Mouse (Mus musculus): Measurements from ENCODE around the gene Nell1. TPM values are rescaled to one million over a fixed set of nuclear protein-coding genes. Genes with fewer than 3 reads are reported as not detected.

The Nell1 gene
- polyA plus RNA-seq, 1 experiment from 2014 or later = 0.31 TPM

- Histone ChIP-seq H3K27ac (no peak overlapping the region), H3K9me3 (replicated peaks) (no peaks in the 10 kb centered on the region), H3K9ac (no peak overlapping the region), H3K4me3 (no peak overlapping the region), H3K36me3 (no peaks in the 10 kb centered on the region), H3K4me2 (no peak overlapping the region), H3K4me1 (replicated peaks) (no peaks in the 10 kb centered on the region), H3K27me3 (no peaks in the 10 kb centered on the region)
- WGBS = 76% methylated on average over 2 of the region's 2 CpGs
- ATAC-seq (replicated peaks; ENCODE audit: insufficient number of reproducible peaks, insufficient read depth, low FRiP score, low read depth) = no peak
Observed at GRCm38 (mm10) chr7:50053704-50054103, 79.0 kb downstream of the Nell1 start.

GRCm38 (mm10) chr7:50094461-50094860 is 119.8 kb downstream of the Nell1 start:
- Histone ChIP-seq H3K36me3 (no peaks in the 10 kb centered on the region), H3K9me3 (replicated peaks) (no peaks in the 10 kb centered on the region), H3K4me3 (no peak overlapping the region), H3K27me3 (no peaks in the 10 kb centered on the region), H3K4me2 (no peak overlapping the region), H3K9ac (no peak overlapping the region), H3K4me1 (replicated peaks) (no peaks in the 10 kb centered on the region), H3K27ac (no peak overlapping the region)
- no peak for ATAC-seq (replicated peaks; ENCODE audit: insufficient number of reproducible peaks, insufficient read depth, low FRiP score, low read depth)
- 73% methylated on average over 5 of the region's 5 CpGs for WGBS

GRCm38 (mm10) chr7:50105612-50106321 is 131.1 kb downstream of the Nell1 start:
- no peak overlapping the region for H3K27ac ChIP-seq
- H3K4me3 ChIP-seq = no peak overlapping the region
- no peaks in the 10 kb centered on the region for H3K36me3 ChIP-seq
- no peak for ATAC-seq (replicated peaks; ENCODE audit: insufficient number of reproducible peaks, insufficient read depth, low FRiP score, low read depth)
- no peak overlapping the region for H3K4me2 ChIP-seq
- no peaks in the 10 kb centered on the region for H3K27me3 ChIP-seq
- H3K9me3 ChIP-seq (replicated peaks) = no peaks in the 10 kb centered on the region
- H3K4me1 ChIP-seq (replicated peaks) = no peaks in the 10 kb centered on the region
- WGBS = 47% methylated on average over 8 of the region's 8 CpGs
- no peak overlapping the region for H3K9ac ChIP-seq

- H3K9ac ChIP-seq = no peak overlapping the region
- H3K27ac ChIP-seq = no peak overlapping the region
- H3K4me2 ChIP-seq = no peak overlapping the region
- no peaks in the 10 kb centered on the region for H3K27me3 ChIP-seq
- H3K4me1 ChIP-seq (replicated peaks) = no peaks in the 10 kb centered on the region
- no peaks in the 10 kb centered on the region for H3K9me3 ChIP-seq (replicated peaks)
- H3K36me3 ChIP-seq = no peaks in the 10 kb centered on the region
- no peak overlapping the region for H3K4me3 ChIP-seq
- no peak for ATAC-seq (replicated peaks; ENCODE audit: insufficient number of reproducible peaks, insufficient read depth, low FRiP score, low read depth)
- 57% methylated on average over 2 of the region's 2 CpGs for WGBS
Observed at GRCm38 (mm10) chr7:50107261-50107660, 132.6 kb downstream of the Nell1 start.

GRCm38 (mm10) chr7:50118348-50118747 is 143.7 kb downstream of the Nell1 start:
- H3K4me2 ChIP-seq = no peak overlapping the region
- no peak overlapping the region for H3K4me3 ChIP-seq
- H3K9me3 ChIP-seq (replicated peaks) = no peaks in the 10 kb centered on the region
- no peaks in the 10 kb centered on the region for H3K27me3 ChIP-seq
- H3K9ac ChIP-seq = no peak overlapping the region
- ATAC-seq (replicated peaks; ENCODE audit: insufficient number of reproducible peaks, insufficient read depth, low FRiP score, low read depth) = no peak
- no peaks in the 10 kb centered on the region for H3K36me3 ChIP-seq
- H3K4me1 ChIP-seq (replicated peaks) = no peaks in the 10 kb centered on the region
- 76% methylated on average over 5 of the region's 5 CpGs for WGBS
- no peak overlapping the region for H3K27ac ChIP-seq

GRCm38 (mm10) chr7:50137706-50138105 is 163.0 kb downstream of the Nell1 start:
- Histone ChIP-seq H3K4me2 (no peak overlapping the region), H3K27ac (no peak overlapping the region), H3K9ac (no peak overlapping the region), H3K4me3 (no peak overlapping the region), H3K27me3 (no peaks in the 10 kb centered on the region), H3K36me3 (no peaks in the 10 kb centered on the region), H3K9me3 (replicated peaks) (no peaks in the 10 kb centered on the region), H3K4me1 (replicated peaks) (no peaks in the 10 kb centered on the region)
- no peak for ATAC-seq (replicated peaks; ENCODE audit: insufficient number of reproducible peaks, insufficient read depth, low FRiP score, low read depth)
- WGBS = 73% methylated on average over 3 of the region's 3 CpGs

GRCm38 (mm10) chr7:50149326-50149725 is 174.7 kb downstream of the Nell1 start:
- no peak overlapping the region for H3K27ac ChIP-seq
- H3K9ac ChIP-seq = no peak overlapping the region
- WGBS = 85% methylated on average over 7 of the region's 7 CpGs
- H3K4me2 ChIP-seq = no peak overlapping the region
- no peaks in the 10 kb centered on the region for H3K27me3 ChIP-seq
- H3K9me3 ChIP-seq (replicated peaks) = no peaks in the 10 kb centered on the region
- no peaks in the 10 kb centered on the region for H3K4me1 ChIP-seq (replicated peaks)
- no peak for ATAC-seq (replicated peaks; ENCODE audit: insufficient number of reproducible peaks, insufficient read depth, low FRiP score, low read depth)
- no peak overlapping the region for H3K4me3 ChIP-seq
- no peaks in the 10 kb centered on the region for H3K36me3 ChIP-seq

- no peaks in the 10 kb centered on the region for H3K36me3 ChIP-seq
- no peak overlapping the region for H3K9ac ChIP-seq
- H3K9me3 ChIP-seq (replicated peaks) = no peaks in the 10 kb centered on the region
- H3K27ac ChIP-seq = no peak overlapping the region
- 81% methylated on average over 2 of the region's 2 CpGs for WGBS
- H3K4me3 ChIP-seq = no peak overlapping the region
- no peaks in the 10 kb centered on the region for H3K27me3 ChIP-seq
- H3K4me1 ChIP-seq (replicated peaks) = no peaks in the 10 kb centered on the region
- no peak overlapping the region for H3K4me2 ChIP-seq
- no peak for ATAC-seq (replicated peaks; ENCODE audit: insufficient number of reproducible peaks, insufficient read depth, low FRiP score, low read depth)
Observed at GRCm38 (mm10) chr7:50150838-50151237, 176.2 kb downstream of the Nell1 start.

GRCm38 (mm10) chr7:50153618-50154017 is 179.0 kb downstream of the Nell1 start:
- no peak overlapping the region for H3K4me3 ChIP-seq
- WGBS = 42% methylated on average over 2 of the region's 2 CpGs
- no peaks in the 10 kb centered on the region for H3K36me3 ChIP-seq
- H3K9ac ChIP-seq = no peak overlapping the region
- H3K4me1 ChIP-seq (replicated peaks) = no peaks in the 10 kb centered on the region
- no peak for ATAC-seq (replicated peaks; ENCODE audit: insufficient number of reproducible peaks, insufficient read depth, low FRiP score, low read depth)
- H3K4me2 ChIP-seq = no peak overlapping the region
- no peaks in the 10 kb centered on the region for H3K9me3 ChIP-seq (replicated peaks)
- no peak overlapping the region for H3K27ac ChIP-seq
- no peaks in the 10 kb centered on the region for H3K27me3 ChIP-seq

- H3K4me1 ChIP-seq (replicated peaks) = no peaks in the 10 kb centered on the region
- no peak for ATAC-seq (replicated peaks; ENCODE audit: insufficient number of reproducible peaks, insufficient read depth, low FRiP score, low read depth)
- H3K4me2 ChIP-seq = no peak overlapping the region
- H3K9ac ChIP-seq = no peak overlapping the region
- no peaks in the 10 kb centered on the region for H3K9me3 ChIP-seq (replicated peaks)
- 69% methylated on average over 5 of the region's 5 CpGs for WGBS
- H3K27me3 ChIP-seq = no peaks in the 10 kb centered on the region
- H3K4me3 ChIP-seq = no peak overlapping the region
- H3K27ac ChIP-seq = no peak overlapping the region
- no peaks in the 10 kb centered on the region for H3K36me3 ChIP-seq
Observed at GRCm38 (mm10) chr7:50162602-50163001, 187.9 kb downstream of the Nell1 start.

- Histone ChIP-seq H3K4me3 (no peak overlapping the region), H3K9me3 (replicated peaks) (no peaks in the 10 kb centered on the region), H3K36me3 (no peaks in the 10 kb centered on the region), H3K4me1 (replicated peaks) (no peaks in the 10 kb centered on the region), H3K27me3 (no peaks in the 10 kb centered on the region), H3K9ac (no peak overlapping the region), H3K4me2 (no peak overlapping the region), H3K27ac (no peak overlapping the region)
- no peak for ATAC-seq (replicated peaks; ENCODE audit: insufficient number of reproducible peaks, insufficient read depth, low FRiP score, low read depth)
Observed at GRCm38 (mm10) chr7:50168778-50169177, 194.1 kb downstream of the Nell1 start.

GRCm38 (mm10) chr7:50186306-50186705 is 211.6 kb downstream of the Nell1 start:
- Histone ChIP-seq H3K4me3 (no peak overlapping the region), H3K9me3 (replicated peaks) (no peaks in the 10 kb centered on the region), H3K4me1 (replicated peaks) (no peaks in the 10 kb centered on the region), H3K9ac (no peak overlapping the region), H3K27me3 (no peaks in the 10 kb centered on the region), H3K4me2 (no peak overlapping the region), H3K36me3 (no peaks in the 10 kb centered on the region), H3K27ac (no peak overlapping the region)
- 78% methylated on average over 6 of the region's 6 CpGs for WGBS
- no peak for ATAC-seq (replicated peaks; ENCODE audit: insufficient number of reproducible peaks, insufficient read depth, low FRiP score, low read depth)

Data from heart, embryonic 15.5 days (tissue).